Mouse (Mus musculus) embryonic facial prominence, embryonic 12.5 days (tissue): ENCODE measurements around the gene 2700097O09Rik. TPM values are rescaled to one million over a fixed set of nuclear protein-coding genes. Genes with fewer than 3 reads are reported as not detected.
"Not testable (repeated sequence)": the region's sequence is repeated elsewhere in the genome, so short reads cannot be mapped to it uniquely, and the experiment has no call there.

Source experiments
- ATAC-seq: fragments of 200-750 bp; cut with Nextera tagmentation; 2 replicates; pipeline ENCODE4 v1.8.0; 2017; ENCODE audit not compliant: insufficient number of reproducible peaks, insufficient read depth, low FRiP score, low TSS enrichment
- H3K27ac ChIP-seq: fragments of 300-500 bp; sonication (generic); 2 replicates; pipeline ENCODE4 v1.5.1; 2016; ENCODE audit warnings: mild to moderate bottlenecking
- H3K27me3 ChIP-seq: fragments of 300-500 bp; sonication (generic); 2 replicates; pipeline ENCODE4 v1.6.1; 2016; ENCODE audit warnings: mild to moderate bottlenecking, moderate library complexity
- H3K36me3 ChIP-seq: fragments of 300-500 bp; sonication (generic); 2 replicates; pipeline ENCODE4 v1.6.1; 2016; ENCODE audit warnings: mild to moderate bottlenecking
- H3K4me1 ChIP-seq: fragments of 300-500 bp; sonication (generic); 2 replicates; pipeline ENCODE4 v1.6.1; 2016
- H3K4me2 ChIP-seq: fragments of 300-500 bp; sonication (generic); replicated peaks from 2 replicates; pipeline ENCODE4 v1.6.1; 2016; ENCODE audit warnings: mild to moderate bottlenecking, moderate library complexity
- H3K4me3 ChIP-seq: fragments of 300-500 bp; sonication (generic); 2 replicates; pipeline ENCODE4 v1.5.1; 2016; ENCODE audit warnings: mild to moderate bottlenecking
- H3K9ac ChIP-seq: fragments of 300-500 bp; sonication (generic); 2 replicates; pipeline ENCODE4 v1.6.1; 2016; ENCODE audit warnings: mild to moderate bottlenecking, moderate library complexity
- H3K9me3 ChIP-seq: fragments of 300-500 bp; sonication (generic); 2 replicates; pipeline ENCODE4 v1.6.1; 2016; ENCODE audit warnings: mild to moderate bottlenecking, moderate library complexity
- WGBS: fragments of 180-500 bp; shearing (Covaris S2); methylation state at CpG from one replicate; pipeline ENCODE4 v1.1.7; 2016; 5-methylcytosine and 5-hydroxymethylcytosine counted together
- polyA plus RNA-seq: library from polyadenylated mRNA; unstranded; fragments of >200 nt; fragmentation: Nextera tagmentation; extraction: Ambion mirVana; gene quantifications from 2 replicates; pipeline ENCODE4 v1.2.1, GENCODE M21; 2016

The 2700097O09Rik gene
- polyA plus RNA-seq, 1 experiment from 2014 or later: 40.8 TPM

DNA sequence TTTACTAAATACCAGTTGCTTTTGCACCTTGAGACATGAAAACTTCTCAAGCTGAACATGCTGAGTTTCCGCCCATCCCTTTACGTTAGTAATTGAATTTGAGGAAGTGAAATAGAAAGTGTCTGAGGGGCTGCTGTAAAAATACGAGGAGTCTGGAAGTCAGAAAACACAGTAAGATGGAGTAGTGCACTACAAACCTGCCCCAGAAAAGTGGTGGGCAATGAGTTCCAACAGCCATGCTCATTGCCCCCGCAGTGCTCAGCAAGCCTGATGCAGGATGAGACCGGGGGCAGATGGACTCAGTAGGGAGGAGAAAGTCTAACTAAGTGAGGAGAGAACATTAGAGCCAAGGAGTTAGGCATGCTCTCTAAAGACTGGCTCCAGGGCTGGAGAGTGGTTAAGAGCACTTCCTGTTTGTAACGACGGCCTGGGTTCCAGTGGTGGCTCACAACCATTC, 60.5 kb downstream of the 2700097O09Rik start:
- H3K9me3 ChIP-seq: no peaks in the 10 kb centered on the region
- 86% methylated on average over 7 of the region's 7 CpGs for WGBS
- H3K27me3 ChIP-seq: no peaks in the 10 kb centered on the region
- H3K27ac ChIP-seq: no peak overlapping the region
- H3K4me2 ChIP-seq: no peak overlapping the region
- ATAC-seq: no peak
- no peak overlapping the region for H3K9ac ChIP-seq
- no peaks in the 10 kb centered on the region for H3K36me3 ChIP-seq
- no peak overlapping the region for H3K4me3 ChIP-seq
- 0 out of 2 replicates have a peak, but pooled peaks cover 5% of the 10 kb centered on the region for H3K4me1 ChIP-seq

GRCm38 (mm10) chr12:55017119-55017721, 62.7 kb downstream of the 2700097O09Rik start:
- ATAC-seq: no peak
- Histone ChIP-seq H3K4me1 (0 out of 2 replicates have a peak, but pooled peaks cover 5% of the 10 kb centered on the region), H3K9ac (no peak overlapping the region), H3K4me2 (no peak overlapping the region), H3K9me3 (no peaks in the 10 kb centered on the region), H3K36me3 (no peaks in the 10 kb centered on the region), H3K27me3 (no peaks in the 10 kb centered on the region), H3K4me3 (no peak overlapping the region), H3K27ac (no peak overlapping the region)
- 48% methylated on average over 9 of the region's 9 CpGs for WGBS

DNA sequence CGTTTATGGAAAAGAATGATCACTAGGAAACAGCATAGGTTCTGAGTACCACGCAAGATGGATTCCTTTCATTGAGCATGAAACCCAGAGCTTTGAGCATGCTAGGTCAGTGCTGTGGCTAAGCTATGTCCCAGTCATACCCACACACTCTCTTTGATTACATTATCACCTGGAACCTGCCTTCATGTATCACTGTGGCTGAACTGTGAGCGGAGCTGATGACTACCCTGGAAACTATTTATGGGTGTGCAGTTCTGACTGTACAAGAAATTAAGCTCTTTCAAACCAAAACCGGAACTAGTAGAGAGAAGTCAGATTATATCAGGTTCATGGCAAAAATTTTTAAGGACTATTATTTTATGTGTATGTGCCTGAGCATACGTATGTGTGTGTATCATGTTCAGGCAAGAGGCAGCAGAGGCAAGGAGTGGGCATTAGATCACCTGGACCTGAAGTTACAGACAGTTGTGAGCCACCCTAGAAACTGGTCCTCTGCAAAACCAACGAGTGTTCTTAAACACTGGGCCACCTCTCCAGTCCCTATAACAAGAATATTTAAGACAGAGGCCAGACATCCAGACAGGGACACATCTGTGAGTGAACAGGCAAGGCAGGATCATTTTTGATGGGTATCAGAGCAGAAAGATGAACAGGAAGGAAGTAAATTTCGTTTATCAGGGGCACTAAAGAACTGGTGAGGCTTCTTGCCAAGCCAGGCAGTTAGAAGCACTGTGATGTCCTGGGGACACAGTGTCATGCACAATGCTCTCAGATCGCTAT, 63.4 kb downstream of the 2700097O09Rik start:
- H3K27ac ChIP-seq: no peak overlapping the region
- 75% methylated on average over 8 of the region's 8 CpGs for WGBS
- H3K4me2 ChIP-seq: no peak overlapping the region

DNA sequence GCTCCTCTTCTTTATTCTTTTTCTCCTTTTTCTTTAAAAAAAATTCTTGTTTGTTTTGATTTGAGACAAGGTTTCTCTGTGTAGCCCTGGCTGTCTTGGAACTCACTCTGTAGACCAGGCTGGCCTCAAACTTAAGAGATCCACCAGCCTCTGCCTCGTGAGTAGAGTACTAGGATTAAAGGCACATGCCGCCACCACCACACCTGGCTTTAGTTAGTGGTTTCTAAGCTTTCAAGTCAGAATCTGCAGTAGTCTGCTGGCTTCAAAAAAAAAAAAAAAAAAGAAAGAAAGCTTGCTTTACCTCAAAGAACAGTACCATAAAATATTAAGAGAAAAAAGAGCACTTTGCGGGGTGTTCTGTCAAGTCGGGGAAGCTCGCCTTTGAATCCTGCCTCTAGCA, 64.5 kb downstream of the 2700097O09Rik start:
- WGBS: 48% methylated on average over 5 of the region's 5 CpGs
- no peak overlapping the region for H3K4me3 ChIP-seq
- H3K36me3 ChIP-seq: no peaks in the 10 kb centered on the region
- no peaks in the 10 kb centered on the region for H3K27me3 ChIP-seq
- H3K9me3 ChIP-seq: no peaks in the 10 kb centered on the region
- no peak overlapping the region for H3K27ac ChIP-seq
- no peak overlapping the region for H3K9ac ChIP-seq
- H3K4me1 ChIP-seq: 0 out of 2 replicates have a peak, but pooled peaks cover 5% of the 10 kb centered on the region
- H3K4me2 ChIP-seq: no peak overlapping the region
- no peak for ATAC-seq

More for the DNA sequence above, 63.4 kb downstream of the 2700097O09Rik start:
- Histone ChIP-seq H3K4me1 (0 out of 2 replicates have a peak, but pooled peaks cover 5% of the 10 kb centered on the region), H3K9me3 (no peaks in the 10 kb centered on the region), H3K4me3 (no peak overlapping the region), H3K9ac (no peak overlapping the region), H3K36me3 (no peaks in the 10 kb centered on the region), H3K27me3 (no peaks in the 10 kb centered on the region)
- no peak for ATAC-seq

- H3K27me3 ChIP-seq: no peaks in the 10 kb centered on the region
- WGBS: 80% methylated on average over 6 of the region's 6 CpGs
- no peak within 1 kb of the TSS for H3K4me2 ChIP-seq
- no peaks in the 10 kb centered on the region for H3K9me3 ChIP-seq
- H3K36me3 ChIP-seq: no peaks in the 10 kb centered on the region
- no peak within 1 kb of the TSS for H3K27ac ChIP-seq
- no peak within 1 kb of the TSS for H3K9ac ChIP-seq
- ATAC-seq: no peak
- H3K4me3 ChIP-seq: no peak within 1 kb of the TSS
- H3K4me1 ChIP-seq: 0 out of 2 replicates have a peak, but pooled peaks cover 5% of the 10 kb centered on the region
These were observed 66.1 kb downstream of the 2700097O09Rik start, which contains the start of gene Baz1a for GRCm38 (mm10) chr12:55013626-55014398. Gene Baz1a, minus strand, starts transcription at chr12:55014348.

DNA sequence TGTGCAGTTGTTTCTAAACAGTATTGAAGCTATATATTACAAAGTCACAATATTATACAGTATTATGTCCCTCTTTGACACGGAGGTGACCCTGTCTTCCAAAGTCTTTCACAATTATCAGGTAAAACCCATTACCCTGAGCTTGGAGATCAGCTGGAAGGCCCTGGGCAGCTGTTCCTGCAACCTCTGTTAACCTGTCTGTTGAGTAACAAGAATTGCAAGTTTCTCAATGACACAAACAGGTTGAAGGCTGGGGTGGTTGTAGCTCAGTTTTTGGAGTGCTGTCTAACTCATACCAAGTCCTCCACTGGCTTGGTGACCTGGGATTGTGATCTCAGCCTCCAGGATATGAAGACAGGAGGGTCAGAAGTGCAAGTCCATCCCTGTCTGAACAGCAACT, 66.9 kb downstream of the 2700097O09Rik start:
- Histone ChIP-seq H3K27ac (no peak overlapping the region), H3K4me2 (no peak overlapping the region), H3K9me3 (no peaks in the 10 kb centered on the region), H3K27me3 (no peaks in the 10 kb centered on the region), H3K4me1 (0 out of 2 replicates have a peak, but pooled peaks cover 5% of the 10 kb centered on the region), H3K36me3 (no peaks in the 10 kb centered on the region), H3K9ac (no peak overlapping the region), H3K4me3 (no peak overlapping the region)
- WGBS: 76% methylated on average over 1 of the region's 1 CpGs
- no peak for ATAC-seq

- Histone ChIP-seq H3K27ac (no peak overlapping the region), H3K4me3 (no peak overlapping the region), H3K9ac (no peak overlapping the region), H3K4me2 (no peak overlapping the region), H3K27me3 (no peaks in the 10 kb centered on the region), H3K9me3 (no peaks in the 10 kb centered on the region), H3K4me1 (no peaks in the 10 kb centered on the region), H3K36me3 (no peaks in the 10 kb centered on the region)
- no peak for ATAC-seq
- WGBS: 86% methylated on average over 14 of the region's 14 CpGs
These were observed 72.4 kb downstream of the 2700097O09Rik start for GRCm38 (mm10) chr12:55007361-55008008.

- no peak overlapping the region for H3K4me3 ChIP-seq
- H3K27me3 ChIP-seq: no peaks in the 10 kb centered on the region
- WGBS: 92% methylated on average over 7 of the region's 7 CpGs
These were observed 73.8 kb downstream of the 2700097O09Rik start for GRCm38 (mm10) chr12:55006071-55006470.

GRCm38 (mm10) chr12:55004396-55004795, 75.5 kb downstream of the 2700097O09Rik start:
- no peaks in the 10 kb centered on the region for H3K27me3 ChIP-seq
- no peak overlapping the region for H3K9ac ChIP-seq
- ATAC-seq: no peak
- H3K4me1 ChIP-seq: no peaks in the 10 kb centered on the region
- H3K4me2 ChIP-seq: no peak overlapping the region
- WGBS: 87% methylated on average over 3 of the region's 3 CpGs
- H3K4me3 ChIP-seq: no peak overlapping the region
- no peaks in the 10 kb centered on the region for H3K9me3 ChIP-seq
- H3K27ac ChIP-seq: no peak overlapping the region
- no peaks in the 10 kb centered on the region for H3K36me3 ChIP-seq

More at GRCm38 (mm10) chr12:55006071-55006470, 73.8 kb downstream of the 2700097O09Rik start:
- H3K9me3 ChIP-seq: no peaks in the 10 kb centered on the region
- H3K9ac ChIP-seq: no peak overlapping the region
- H3K27ac ChIP-seq: no peak overlapping the region
- ATAC-seq: no peak
- H3K4me2 ChIP-seq: no peak overlapping the region
- H3K4me1 ChIP-seq: no peaks in the 10 kb centered on the region
- no peaks in the 10 kb centered on the region for H3K36me3 ChIP-seq

DNA sequence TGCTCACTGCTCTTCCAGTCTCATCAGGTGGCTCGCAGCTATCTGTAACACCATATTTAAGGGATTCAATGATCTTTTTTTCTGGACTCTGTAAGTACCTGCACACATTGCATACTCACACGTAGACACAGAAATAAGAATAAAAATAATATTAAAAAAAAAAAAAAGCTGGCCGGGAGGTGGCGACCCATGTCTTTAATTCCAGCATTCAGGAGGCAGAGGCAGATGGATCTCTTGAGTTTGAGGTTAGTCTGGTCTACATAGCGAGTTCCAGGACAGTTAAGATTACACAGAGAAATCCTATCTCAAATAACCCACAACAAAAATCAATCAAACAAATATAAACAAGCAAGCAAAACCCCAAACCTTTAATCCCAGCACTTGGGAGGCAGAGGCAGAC, 76.1 kb downstream of the 2700097O09Rik start:
- no peaks in the 10 kb centered on the region for H3K36me3 ChIP-seq
- no peaks in the 10 kb centered on the region for H3K27me3 ChIP-seq
- H3K9me3 ChIP-seq: no peaks in the 10 kb centered on the region
- ATAC-seq: no peak
- H3K9ac ChIP-seq: no peak overlapping the region
- no peak overlapping the region for H3K4me2 ChIP-seq
- no peak overlapping the region for H3K4me3 ChIP-seq
- 91% methylated on average over 5 of the region's 5 CpGs for WGBS
- no peak overlapping the region for H3K27ac ChIP-seq
- H3K4me1 ChIP-seq: no peaks in the 10 kb centered on the region

DNA sequence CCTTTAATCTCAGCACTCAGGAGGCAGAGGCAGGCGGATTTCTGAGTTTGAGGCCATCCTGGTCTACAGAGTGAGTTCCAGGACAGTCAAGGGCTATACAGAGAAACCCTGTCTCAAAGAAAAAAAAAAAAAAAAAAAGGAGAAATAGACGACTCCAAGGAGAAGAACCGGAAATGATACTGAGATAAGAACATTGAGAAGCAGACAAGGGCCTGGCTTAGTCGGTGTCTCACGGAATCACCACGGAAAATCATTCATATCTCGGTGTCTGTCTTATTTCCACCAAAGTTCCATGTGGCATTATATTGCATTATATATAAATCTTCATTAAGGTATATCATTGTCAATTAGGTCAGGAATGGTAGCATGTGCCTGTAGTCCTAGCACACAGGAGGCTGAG, 77.4 kb downstream of the 2700097O09Rik start:
- H3K27ac ChIP-seq, H3K36me3 ChIP-seq: not testable (repeated sequence)
- 92% methylated on average over 7 of the region's 7 CpGs for WGBS

More for the DNA sequence above, 77.4 kb downstream of the 2700097O09Rik start:
- H3K4me1 ChIP-seq, H3K4me3 ChIP-seq, H3K9ac ChIP-seq, H3K9me3 ChIP-seq, H3K27me3 ChIP-seq, H3K4me2 ChIP-seq, ATAC-seq: not testable (repeated sequence)
